Mouse (Mus musculus): ENCODE data around the gene Mcam.

GRCm38 (mm10) chr9:44086960-44087359 lies 47.3 kb upstream of the Mcam start:
- TF ChIP-seq CTCF (IDR thresholded peaks at IDR 0.05; ENCODE audit: low read depth, low read length) (no peak), POLR2A (IDR thresholded peaks at IDR 0.05; ENCODE audit: borderline replicate concordance, low read depth, low read length) (no peak)
